Mouse (Mus musculus): ENCODE data around the gene Zfp64. TPM values are rescaled to one million over a fixed set of nuclear protein-coding genes. Genes with fewer than 3 reads are reported as not detected.

Zfp64 gene
- 10 to 100 TPM; 19.8 to 22.7 TPM for polyA plus RNA-seq (2012; fragmentation: generic; extraction: Trizol)

GRCm38 (mm10) chr2:168954835-168955716 is at the start of gene Zfp64:
Gene Zfp64 (minus strand): TSS chr2:168955587.

Other genes with a start within 250 kb of the Zfp64 start
- under 1 TPM; 0.01 to 0.02 TPM for gene Atp9a, start 213.2 kb downstream of the Zfp64 start, polyA plus RNA-seq (2012; fragmentation: generic; extraction: Trizol)
- not detected for gene Sall4, start 187.6 kb downstream of the Zfp64 start, polyA plus RNA-seq (2012; fragmentation: generic; extraction: Trizol)